Comparison of ENCODE assay signal across 8 mouse cellular contexts in genomic region chr10:76664156-76665115, GRCm38 (mm10). TPM values are rescaled to one million over a fixed set of nuclear protein-coding genes. Genes with fewer than 3 reads are reported as not detected.
DNase-seq lines count a peak whose midpoint lies in the region.

No protein-coding gene starts in this region.

- DNase-seq in urinary bladder, postnatal 10 days (ENCODE audit: low spot score), result peak; percentile 41
- no peak for DNase-seq in urinary bladder, adult 2 months (ENCODE audit: low spot score)
- DNase-seq in gastrocnemius, postnatal 36 days, result peak; percentile 79 to 92
- peak; percentile 83 for DNase-seq in kidney, postnatal 10 days
- peak; percentile 93 for DNase-seq in skeletal muscle tissue, adult 2 months (ENCODE audit: low read depth, low spot score)
- DNase-seq in embryo, embryonic 10 days (ENCODE audit: low spot score), result no peak
- no peak for DNase-seq in spleen, postnatal 14 days (ENCODE audit: low spot score in 2 of 2)
- DNase-seq in thymus, postnatal 14 days, result no peak

- intact Hi-C loops in gastrocnemius, postnatal 36 days (cut with DNase I), result loop anchor here (5.0 kb wide), 1 partner anchor 42 kb away; the partner anchor contains the start of gene Col6a2

RNA-seq across cellular contexts. Expression of gene Col6a2, which starts 41.0 kb away (rescaled TPM):
- 239 and 336 TPM in 2 replicates for polyA plus RNA-seq in urinary bladder, adult 2 months (2012; rRNA removed)
- 10 to 100 TPM; 69.4 to 92.0 TPM for total RNA-seq in gastrocnemius, postnatal 36 days (2021)

Comparison
In these comparisons a context has a peak if more than half of its experiments do, and no peak if none do; other contexts are left out.
1. DNase-seq: peak in urinary bladder, postnatal 10 days (single experiment), gastrocnemius, postnatal 36 days (2 of 2), kidney, postnatal 10 days (single experiment) and skeletal muscle tissue, adult 2 months (single experiment); none in urinary bladder, adult 2 months (single experiment), embryo, embryonic 10 days (single experiment), spleen, postnatal 14 days (0 of 2) and thymus, postnatal 14 days (single experiment).